Mouse (Mus musculus) ovary, postnatal 10 days (tissue): ENCODE data around the gene Jund.

ENCODE experiments used
- DNase-seq: peaks from one replicate; pipeline ENCODE4 v3.0.0; 2022; ENCODE audit warnings: low spot score

Gene Jund

DNA sequence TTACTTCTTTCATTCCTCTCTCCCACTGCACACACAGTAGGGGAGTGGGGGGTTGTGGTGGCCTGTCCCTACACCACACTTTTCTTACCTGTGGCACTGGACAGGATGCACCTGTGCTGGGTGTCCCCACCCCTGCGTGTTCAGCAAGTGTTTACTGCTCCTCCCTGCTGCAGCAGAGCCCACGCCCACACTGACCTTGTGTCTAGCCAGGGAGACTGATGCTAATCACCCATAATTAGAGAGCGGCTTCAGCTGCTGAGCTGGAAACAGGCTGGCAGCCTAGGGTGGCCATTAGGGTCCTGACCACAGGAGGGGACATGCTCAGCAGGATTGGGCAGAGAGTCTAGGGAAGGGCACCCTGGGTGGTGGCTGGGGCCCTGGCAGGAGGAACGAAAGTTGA is 24.0 kb upstream of the Jund start:
- no peak for DNase-seq

DNA sequence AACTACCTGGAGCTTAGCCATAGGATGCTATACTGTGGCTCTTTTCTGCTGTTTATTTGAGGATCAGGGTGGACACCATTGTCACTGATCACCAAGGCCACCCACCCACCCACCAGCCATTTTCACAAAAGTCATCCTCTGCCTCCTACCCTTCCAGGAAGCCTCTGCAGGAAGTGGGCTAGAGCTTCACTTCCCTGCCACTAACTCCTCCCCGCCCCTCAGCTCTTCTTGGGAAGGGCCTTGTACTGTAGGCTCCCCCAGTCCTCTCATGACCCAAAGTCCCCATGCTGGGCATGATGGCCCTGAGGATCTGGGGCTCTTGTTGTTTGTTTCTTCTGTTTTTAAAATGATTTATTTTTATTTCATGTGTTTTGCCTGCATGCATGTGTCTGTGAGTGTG is 23.4 kb upstream of the Jund start:
- no peak for DNase-seq

DNA sequence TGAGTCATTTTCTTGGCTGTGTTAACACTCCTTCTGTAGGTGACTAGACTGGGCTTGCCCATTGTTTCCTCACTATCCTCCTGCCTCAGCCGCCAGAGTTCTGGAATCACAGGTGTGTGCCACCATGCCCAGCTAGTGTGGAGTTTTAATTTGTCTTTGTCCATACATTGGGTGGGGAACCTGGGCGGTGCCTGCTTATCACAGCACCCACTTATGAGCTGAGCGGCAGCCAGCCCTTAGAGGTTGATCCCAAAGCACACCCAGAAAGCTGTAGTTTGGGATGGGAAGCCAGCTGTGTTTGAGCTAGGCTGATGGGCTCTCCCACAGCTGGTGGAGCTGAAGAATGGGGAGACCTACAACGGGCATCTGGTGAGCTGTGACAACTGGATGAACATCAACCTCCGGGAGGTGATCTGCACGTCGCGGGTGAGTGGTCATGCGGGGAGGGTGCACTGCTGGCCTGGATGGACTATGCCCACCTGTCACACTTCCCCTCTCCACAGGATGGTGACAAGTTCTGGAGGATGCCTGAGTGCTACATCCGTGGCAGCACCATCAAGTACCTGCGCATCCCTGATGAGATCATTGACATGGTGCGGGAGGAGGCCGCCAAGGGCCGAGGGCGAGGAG is 21.2 kb upstream of the Jund start:
- no peak for DNase-seq

DNA sequence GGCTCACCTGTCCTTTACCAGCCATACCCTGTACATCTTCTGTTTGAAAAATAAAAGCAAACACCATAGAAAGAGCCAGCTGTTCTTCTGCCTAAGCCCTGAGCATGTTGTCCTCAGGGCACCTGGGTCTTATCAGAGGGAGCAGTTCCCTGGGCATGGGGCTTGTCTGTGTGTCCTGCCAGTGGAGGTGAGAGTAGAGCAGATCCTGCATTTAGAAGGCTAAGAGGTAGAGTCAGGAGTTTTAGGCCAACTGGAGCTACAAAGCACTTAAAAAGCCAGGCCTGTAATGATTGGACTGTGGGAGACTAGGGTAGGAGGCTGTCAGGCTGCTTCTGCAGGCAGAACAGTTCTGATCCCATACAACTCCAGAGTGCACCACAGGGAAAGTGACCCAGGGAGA is 20.1 kb upstream of the Jund start:
- no peak for DNase-seq

DNA sequence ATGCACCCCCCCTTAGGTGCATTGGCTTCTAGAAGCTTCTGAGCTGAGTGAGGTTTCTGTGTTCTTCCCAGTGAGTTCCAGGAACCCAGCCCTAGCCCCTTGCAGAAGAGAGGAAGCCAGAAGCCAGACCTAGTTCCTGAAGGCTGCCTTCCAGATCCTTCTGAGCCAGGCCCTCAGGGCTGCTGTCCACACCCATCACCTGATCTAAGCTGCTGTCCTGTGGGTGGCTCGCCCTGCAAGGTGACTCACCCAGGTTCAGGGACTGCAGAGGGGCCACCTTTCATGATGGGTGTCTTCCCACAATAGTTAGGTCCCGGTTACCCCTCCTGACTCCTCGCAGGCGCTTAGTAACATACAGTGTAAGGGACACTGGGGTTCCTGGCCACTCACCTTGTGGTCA is 19.3 kb upstream of the Jund start:
- DNase-seq, result no peak

DNA sequence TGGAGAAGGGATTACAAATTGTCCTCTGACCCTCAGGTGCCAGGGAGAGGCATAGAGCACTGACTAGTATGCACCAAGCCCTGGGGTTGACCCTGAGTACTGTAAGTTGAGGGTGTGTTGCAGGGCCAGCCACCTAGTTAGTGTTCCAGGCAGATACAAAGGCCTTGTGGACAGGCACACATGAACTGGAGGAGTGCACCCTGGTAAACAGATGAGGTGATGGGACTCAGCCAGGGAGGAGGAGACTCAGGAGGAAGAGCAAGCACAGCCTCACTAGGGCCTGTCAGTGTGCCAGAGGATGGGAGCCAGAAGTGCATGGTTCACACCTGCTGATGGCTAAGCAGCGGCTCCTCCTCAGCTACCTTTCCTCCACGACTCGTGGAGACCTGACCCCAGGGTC is 18.7 kb upstream of the Jund start:
- DNase-seq, result no peak

DNA sequence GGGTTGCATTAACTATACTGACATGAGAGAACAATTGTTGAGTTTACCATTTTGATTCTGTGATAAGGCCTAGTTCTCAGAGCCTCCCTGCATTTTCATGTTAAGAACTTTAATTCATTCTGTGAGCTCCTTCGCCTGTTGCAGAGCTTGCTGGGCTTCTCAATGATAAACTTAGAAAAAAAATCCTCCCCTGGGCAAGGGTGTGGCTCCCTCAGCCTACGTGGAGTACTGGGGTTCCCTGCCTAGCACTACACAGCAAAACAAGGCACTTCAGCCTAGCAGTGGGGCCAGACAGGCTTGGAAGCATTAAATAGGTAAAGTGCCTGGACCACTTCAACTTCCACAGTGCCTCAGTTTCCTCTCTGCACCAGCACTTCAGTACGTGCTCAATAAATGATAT is 17.3 kb upstream of the Jund start:
- no peak for DNase-seq

DNA sequence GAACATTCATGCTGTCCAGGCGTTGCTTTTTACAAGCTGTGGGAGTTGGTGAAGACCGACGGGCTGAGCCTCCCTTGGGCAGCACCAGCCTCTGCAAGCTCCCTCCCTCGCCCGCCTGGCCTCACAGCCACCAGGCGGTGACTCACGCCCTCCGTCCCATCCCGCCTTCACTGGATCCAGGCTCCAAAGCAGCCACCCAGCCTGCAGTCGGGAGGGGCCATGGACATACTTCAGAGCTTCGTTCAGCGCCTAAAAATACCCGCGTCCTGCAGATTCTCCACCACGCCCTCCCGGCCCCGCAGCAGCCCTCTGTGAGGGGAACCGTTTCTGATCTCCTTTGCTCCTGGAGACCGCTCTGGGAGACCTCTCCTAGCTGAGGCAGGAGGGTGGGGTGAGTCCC is 16.6 kb upstream of the Jund start:
- no peak for DNase-seq

DNA sequence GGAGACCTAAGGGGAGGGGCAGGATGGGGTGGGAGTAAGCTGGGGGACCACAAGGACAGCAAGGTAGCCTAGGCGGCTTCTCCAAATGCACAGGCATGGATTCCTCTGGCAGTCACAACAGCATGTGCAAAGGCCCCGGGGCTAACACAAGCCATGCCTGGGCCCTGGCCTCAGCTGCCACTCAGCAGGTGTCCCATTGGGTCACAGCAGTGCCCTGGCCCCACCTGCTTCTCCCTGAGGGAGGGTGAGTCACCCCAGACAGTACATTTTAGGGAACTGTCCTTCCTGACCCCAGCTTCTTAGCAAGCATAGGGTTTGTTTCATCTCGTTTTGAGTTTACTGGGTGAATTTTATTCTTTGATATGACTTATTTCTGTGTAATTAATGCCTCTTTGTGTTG is 16.1 kb upstream of the Jund start:
- no peak for DNase-seq

DNA sequence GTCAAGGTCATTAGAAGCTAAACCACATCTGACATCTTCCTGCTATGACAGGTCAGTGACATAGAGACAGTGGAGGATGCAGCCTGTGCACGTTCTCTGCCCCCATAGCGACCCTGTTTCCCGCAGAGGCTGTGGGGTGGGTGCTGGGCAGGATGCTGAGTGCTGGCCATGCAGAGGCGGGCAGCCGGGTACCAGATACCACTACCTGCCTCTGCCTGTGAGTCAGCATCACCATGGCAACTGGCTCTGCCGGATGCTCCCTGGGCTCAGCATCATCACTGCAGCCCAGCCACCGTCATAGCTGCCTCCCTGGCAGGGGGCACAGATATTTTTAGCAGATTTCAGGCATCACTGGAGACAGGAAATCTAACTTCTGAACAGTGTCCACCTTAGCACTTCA is 14.5 kb upstream of the Jund start:
- no peak for DNase-seq

DNA sequence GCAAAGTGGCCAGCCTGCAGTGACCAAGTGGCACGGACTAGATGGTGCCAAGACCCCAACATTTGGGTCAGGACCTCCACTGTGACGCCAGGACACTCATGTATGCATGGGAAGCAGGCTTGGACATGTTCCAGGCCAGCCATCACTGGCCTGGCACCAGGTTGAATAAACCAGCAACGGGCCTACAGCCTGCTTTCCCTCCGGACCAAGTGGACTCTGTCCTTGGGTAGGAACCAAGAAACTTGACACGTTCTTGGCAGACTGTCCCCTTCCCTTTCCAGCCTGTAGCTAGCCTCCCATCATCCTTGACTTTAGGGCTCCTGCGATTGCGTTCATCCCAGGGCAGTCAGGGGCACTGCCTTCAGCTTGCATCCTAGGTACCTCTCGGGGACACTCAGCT is 11.2 kb upstream of the Jund start:
- DNase-seq, result no peak

DNA sequence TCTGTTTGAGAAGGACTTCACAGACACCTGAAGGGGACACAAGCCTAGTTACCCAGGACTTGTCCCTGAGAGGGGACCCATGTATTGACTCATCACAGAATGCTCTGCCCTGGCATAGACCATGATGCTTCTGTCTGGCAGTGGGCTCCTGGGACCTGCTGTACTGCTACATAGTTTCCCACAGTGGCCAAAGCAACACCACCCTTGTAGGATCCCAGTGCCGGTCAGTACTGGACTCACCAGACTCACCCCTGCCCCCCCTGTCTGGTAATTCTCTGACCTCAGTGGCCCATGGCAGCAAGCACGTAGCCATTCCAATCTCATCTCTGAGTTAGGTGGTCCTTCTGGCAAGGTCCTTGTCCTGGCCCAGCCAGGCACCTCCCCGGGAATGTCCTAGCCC is 10.6 kb upstream of the Jund start:
- DNase-seq, result no peak

DNA sequence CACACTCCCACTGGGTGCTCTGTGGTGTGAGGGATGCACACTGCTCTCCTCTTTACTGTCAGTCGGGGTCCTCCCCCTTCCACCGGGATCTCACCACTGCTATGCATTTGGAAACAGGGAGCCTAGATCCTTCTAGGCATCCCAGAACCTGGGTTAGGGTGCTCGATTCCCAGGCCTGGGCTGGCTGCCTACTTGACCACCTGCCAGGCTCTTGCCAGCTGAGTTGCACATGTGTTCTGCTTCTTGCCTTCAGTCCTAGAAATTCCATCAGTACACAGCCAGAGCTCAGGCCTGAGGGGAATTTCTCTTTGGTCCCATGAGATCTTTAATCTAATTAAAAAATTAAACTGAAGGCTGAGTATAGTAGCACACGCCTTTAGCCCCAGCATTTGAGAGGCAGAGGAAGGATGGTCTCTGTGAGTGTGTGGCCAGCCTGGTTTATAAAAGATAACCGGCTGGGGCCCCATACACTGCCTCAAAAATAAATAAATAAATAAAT is 8.8 kb upstream of the Jund start:
- no peak for DNase-seq

DNA sequence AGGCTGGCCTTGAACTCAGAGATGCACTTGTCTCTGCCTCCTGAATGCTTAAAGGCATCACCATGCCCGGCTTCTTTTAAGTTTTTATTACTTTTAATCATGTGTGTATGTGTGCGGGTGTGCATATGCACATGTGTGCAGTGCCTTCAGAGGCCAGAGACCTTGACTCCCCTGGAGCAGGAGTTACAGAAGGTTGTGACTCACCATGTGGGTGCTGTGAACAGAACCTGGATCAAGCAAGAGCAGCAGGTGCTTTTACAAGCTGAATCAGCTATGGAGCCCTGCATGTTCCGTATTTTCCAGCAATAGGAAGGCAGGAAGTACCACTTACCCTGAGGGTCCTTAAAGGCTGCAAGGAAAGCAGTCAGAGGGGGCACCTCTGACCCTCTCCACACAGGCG is 7.5 kb upstream of the Jund start:
- DNase-seq, result no peak

DNA sequence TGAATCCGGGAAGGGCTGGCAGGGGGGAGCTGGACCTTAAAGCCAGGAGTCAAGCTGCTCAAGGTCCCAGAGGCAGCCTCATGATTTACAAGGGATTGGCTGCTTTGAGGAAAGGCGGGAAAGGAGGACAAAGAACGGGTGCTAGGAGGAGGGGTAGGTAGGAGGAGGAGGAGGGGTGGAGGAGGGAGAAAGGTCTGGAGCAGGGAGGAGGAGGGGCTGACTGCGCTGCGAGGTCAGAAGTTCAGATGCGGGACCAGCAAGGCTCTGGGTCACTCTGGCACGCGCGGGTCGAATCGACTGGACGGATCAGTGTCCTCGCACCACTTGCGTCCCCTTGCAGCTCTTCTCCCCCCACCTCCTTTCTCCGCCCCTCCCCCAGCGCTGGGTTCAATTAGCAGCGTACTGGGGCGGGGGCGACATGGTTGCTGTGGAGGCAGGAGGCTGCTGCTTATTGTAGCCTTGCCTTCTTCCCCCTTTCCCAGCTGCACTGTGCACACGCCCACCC is 7.0 kb upstream of the Jund start:
- no peak for DNase-seq

DNA sequence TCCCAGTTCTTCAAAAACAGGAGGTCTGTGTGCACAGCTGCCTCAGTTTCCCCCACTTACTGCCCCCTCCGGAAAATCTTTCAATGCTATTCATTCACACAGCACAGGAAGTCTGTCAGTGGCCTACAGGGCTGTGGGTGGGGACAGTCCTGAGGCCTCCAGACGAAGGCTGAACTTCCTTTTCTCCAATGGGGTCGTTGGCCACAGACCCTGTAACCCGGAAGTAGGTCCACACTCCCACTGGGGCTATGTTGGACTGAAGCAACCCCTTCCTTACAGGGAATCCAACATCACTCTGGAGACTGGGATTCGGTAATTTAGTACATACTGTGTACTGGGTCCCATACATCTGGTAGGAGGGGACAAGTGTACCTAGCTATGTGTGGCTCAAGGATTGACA is 5.1 kb upstream of the Jund start:
- DNase-seq, result no peak

DNA sequence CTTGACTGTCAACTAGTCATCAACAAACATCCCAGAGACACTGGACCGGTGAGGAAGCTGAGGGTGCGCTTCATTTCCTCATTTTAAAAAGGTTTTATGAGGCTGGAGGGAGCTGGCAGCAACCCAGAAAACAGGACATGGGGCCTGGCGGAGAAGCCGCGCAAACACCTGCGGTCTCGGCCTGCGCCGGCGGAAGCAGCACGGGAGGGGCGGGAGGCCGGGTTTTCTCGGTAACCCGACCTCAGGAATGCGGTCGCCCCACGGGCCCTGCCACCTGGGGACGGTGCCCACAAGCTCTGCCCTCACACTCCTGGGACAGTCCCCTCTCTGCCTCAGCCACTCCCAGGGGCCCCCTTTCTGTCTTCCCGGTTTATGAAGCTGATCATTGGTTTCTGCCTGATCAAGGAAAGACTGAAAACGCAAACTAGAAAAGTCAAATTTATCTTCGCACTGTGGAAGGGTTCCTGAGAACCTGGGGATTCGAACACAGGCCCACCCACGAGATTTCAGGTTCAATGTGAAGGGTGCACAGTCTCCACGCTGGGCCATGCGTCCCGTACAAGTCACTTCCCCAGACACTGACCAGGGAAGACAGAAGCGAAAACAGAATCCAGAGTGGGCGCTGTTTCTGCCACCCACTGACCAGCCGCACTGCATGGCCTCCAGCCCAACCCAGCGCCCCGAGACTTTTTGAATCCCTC is 3.3 kb upstream of the Jund start:
- no peak for DNase-seq

DNA sequence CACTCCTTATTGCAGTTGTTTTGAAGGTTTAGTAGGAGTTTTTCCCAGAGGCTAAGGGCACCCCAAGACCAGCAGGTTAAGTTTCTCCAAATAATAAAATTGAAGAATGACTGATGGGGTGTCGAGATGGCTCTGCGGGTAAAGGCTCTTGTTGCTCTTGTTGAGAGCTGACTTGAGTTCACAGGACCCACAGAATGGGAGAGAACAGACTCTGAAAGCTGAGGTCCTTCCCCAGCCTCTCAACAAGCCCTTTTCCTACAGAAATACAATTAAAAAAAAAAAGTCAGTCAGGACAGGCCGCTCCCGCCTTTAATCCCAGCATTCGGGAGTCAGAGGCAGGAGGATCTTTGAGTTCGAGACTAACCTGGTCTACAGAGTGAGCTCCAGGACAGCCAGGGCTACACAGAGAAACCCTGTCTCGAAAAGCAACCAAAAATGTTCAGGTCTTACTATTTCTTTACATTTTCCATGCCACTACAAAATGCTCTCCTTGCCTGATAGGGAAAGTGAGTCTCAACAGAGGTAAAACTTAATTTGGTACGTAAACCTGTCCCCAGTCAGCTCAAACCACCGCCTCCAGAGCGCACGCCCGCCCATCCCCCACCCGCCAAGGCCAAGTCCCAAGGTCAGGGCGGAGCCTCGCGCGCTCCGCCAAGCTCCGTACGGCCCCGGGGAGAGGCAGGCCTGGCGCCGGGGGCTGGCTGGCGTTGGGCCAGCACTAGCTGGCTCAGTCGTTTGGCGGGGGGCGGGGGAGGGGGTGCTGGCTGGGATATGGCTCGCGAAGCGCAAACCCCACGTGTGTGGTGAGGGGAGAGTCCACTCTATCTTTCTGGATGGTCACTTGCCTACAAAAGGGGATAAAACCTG is 2.5 kb upstream of the Jund start:
- DNase-seq, result no peak

DNA sequence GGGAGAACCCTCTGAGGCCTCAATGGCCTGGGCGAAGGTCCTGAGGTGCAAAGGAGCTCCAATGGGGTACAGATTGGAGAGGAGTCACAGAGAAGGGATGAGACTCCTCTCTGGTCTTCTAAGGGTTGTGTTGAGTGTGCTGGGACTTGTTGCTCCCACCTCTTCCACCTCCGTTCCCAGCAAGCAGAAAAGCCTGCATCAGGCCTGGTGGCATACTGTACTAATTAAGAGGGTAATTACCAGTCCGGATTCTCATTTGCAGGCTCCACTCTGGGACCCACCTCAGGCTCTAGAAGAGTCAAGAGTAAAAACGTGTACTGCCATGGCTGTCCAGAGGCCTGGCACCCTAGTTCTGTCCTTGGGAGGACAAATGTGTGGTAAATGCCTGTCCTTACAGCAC is 1.8 kb upstream of the Jund start:
- no peak for DNase-seq

DNA sequence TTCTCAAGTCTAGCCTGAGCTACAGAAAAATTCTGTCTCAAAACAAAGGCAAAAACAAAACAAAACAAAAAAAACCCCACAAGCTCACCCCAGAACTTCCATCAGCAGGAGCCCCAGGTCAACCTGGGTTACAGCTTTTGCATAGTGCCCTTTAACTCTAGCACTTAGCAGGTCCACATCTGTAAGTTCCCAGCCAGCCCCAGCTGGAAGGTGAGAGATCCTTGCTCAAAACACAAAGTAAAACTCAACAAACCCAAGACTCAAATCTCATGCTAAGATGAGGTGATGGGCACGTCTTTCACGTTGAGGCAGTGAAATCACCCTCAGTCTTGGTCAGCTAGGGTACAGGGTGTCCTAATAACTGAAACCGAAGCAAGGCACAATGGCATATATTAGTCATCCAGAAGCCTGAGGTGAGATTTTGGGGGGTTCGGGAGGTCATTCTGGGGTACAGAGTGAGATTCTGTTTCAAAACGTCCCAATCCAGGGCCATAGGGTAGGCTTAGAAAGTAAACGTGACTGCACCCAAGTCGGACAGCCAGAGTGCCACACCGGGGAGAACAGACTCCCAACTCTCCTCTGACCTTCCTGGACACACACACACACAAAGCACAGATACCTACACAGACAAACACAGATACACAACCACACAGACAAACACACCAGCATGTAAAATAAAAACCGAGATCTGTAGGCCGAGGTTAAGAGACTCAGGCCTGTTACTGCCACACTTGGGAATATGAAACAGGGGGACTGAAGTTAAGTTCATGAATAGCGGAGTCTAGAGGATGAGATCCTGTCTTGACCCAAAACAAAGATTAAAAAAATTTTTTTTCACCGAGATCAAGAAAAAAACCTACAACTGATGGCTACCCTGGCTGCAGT is 1.1 kb upstream of the Jund start:
- no peak for DNase-seq

DNA sequence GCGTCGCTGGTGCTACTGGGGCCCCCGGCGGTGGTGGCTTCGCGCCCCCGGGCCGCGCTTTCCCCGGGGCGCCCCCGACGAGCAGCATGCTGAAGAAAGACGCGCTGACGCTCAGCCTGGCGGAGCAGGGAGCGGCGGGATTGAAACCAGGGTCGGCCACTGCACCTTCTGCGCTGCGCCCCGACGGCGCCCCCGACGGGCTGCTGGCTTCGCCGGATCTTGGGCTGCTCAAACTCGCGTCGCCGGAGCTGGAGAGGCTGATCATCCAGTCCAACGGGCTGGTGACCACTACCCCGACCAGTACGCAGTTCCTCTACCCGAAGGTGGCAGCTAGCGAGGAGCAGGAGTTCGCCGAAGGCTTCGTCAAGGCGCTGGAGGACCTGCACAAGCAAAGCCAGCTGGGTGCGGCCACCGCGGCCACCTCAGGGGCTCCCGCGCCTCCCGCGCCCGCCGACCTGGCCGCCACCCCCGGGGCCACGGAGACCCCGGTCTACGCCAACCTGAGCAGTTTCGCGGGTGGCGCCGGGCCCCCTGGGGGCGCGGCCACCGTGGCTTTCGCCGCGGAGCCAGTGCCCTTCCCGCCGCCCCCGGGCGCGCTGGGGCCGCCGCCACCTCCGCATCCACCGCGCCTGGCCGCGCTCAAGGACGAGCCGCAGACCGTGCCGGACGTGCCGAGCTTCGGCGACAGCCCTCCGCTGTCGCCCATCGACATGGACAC is 526 bp downstream of the Jund start:
- DNase-seq, result no peak
